Mouse (Mus musculus) kidney, embryonic 15.5 days (tissue): ENCODE results near the gene D1Pas1. TPM values are rescaled to one million over a fixed set of nuclear protein-coding genes. Genes with fewer than 3 reads are reported as not detected.

Experiments used
- ATAC-seq: fragments of 200-750 bp; cut with Nextera tagmentation; replicated peaks from 2 replicates; pipeline ENCODE4 v1.8.0; 2017; ENCODE audit warnings: moderate TSS enrichment; ENCODE audit not compliant: low FRiP score
- H3K27ac ChIP-seq: fragments of 300-500 bp; sonication (generic); 2 replicates; pipeline ENCODE4 v1.5.1; 2015; ENCODE audit warnings: mild to moderate bottlenecking, inconsistent platforms
- H3K27me3 ChIP-seq: fragments of 300-500 bp; sonication (generic); 2 replicates; pipeline ENCODE4 v1.6.1; 2015; ENCODE audit warnings: inconsistent platforms
- H3K36me3 ChIP-seq: fragments of 300-500 bp; sonication (generic); 2 replicates; pipeline ENCODE4 v1.6.1; 2015; ENCODE audit warnings: inconsistent platforms
- H3K4me1 ChIP-seq: fragments of 300-500 bp; sonication (generic); 2 replicates; pipeline ENCODE4 v1.6.1; 2015; ENCODE audit warnings: inconsistent platforms
- H3K4me2 ChIP-seq: fragments of 300-500 bp; sonication (generic); 2 replicates; pipeline ENCODE4 v1.6.1; 2015; ENCODE audit warnings: moderate library complexity, mild to moderate bottlenecking, inconsistent platforms
- H3K4me3 ChIP-seq: fragments of 300-500 bp; sonication (generic); replicated peaks from 2 replicates; pipeline ENCODE4 v1.5.1; 2015; ENCODE audit warnings: mild to moderate bottlenecking, inconsistent platforms
- H3K9ac ChIP-seq: fragments of 300-500 bp; sonication (generic); 2 replicates; pipeline ENCODE4 v1.6.1; 2015; ENCODE audit warnings: mild to moderate bottlenecking, inconsistent platforms
- H3K9me3 ChIP-seq: fragments of 300-500 bp; sonication (generic); replicated peaks from 2 replicates; pipeline ENCODE4 v1.6.1; 2016; ENCODE audit warnings: inconsistent platforms
- WGBS: fragments of 180-500 bp; shearing (Covaris S2); methylation state at CpG from one replicate; pipeline ENCODE4 v1.1.7; 2015; ENCODE audit warnings: mixed read lengths; 5-methylcytosine and 5-hydroxymethylcytosine counted together
- polyA plus RNA-seq: library from polyadenylated mRNA; unstranded; fragments of >200 nt; fragmentation: Nextera tagmentation; extraction: Ambion mirVana; gene quantifications from 2 replicates; pipeline ENCODE4 v1.2.1, GENCODE M21; 2015

Gene D1Pas1
- polyA plus RNA-seq, 1 experiment from 2014 or later: 0.10 TPM

- 86% methylated on average over 4 of the region's 4 CpGs for WGBS
- ATAC-seq: no peak
- no peaks in the 10 kb centered on the region for H3K9me3 ChIP-seq
- no peak overlapping the region for H3K4me2 ChIP-seq
- H3K4me3 ChIP-seq: no peak overlapping the region
- H3K4me1 ChIP-seq: no peaks in the 10 kb centered on the region
- H3K27me3 ChIP-seq: no peaks in the 10 kb centered on the region
- H3K36me3 ChIP-seq: no peaks in the 10 kb centered on the region
- H3K27ac ChIP-seq: no peak overlapping the region
- H3K9ac ChIP-seq: no peak overlapping the region
These were observed 12.6 kb upstream of the D1Pas1 start for GRCm38 (mm10) chr1:186954591-186954990.

- no peak for ATAC-seq
- no peak overlapping the region for H3K4me3 ChIP-seq
- H3K27ac ChIP-seq: no peak overlapping the region
- WGBS: 55% methylated on average over 4 of the region's 4 CpGs
- no peaks in the 10 kb centered on the region for H3K36me3 ChIP-seq
- no peaks in the 10 kb centered on the region for H3K9me3 ChIP-seq
- no peak overlapping the region for H3K4me2 ChIP-seq
- H3K27me3 ChIP-seq: no peaks in the 10 kb centered on the region
- no peak overlapping the region for H3K9ac ChIP-seq
- H3K4me1 ChIP-seq: no peaks in the 10 kb centered on the region
These were observed 7.8 kb upstream of the D1Pas1 start for GRCm38 (mm10) chr1:186959380-186959779.

- Histone ChIP-seq H3K9me3 (peaks cover 16% of the 10 kb centered on the region), H3K27ac (no peak overlapping the region), H3K9ac (no peak overlapping the region), H3K36me3 (no peaks in the 10 kb centered on the region), H3K4me1 (no peaks in the 10 kb centered on the region), H3K27me3 (no peaks in the 10 kb centered on the region), H3K4me3 (no peak overlapping the region), H3K4me2 (no peak overlapping the region)
- no peak for ATAC-seq
- 39% methylated on average over 4 of the region's 4 CpGs for WGBS
These were observed 2.9 kb upstream of the D1Pas1 start for GRCm38 (mm10) chr1:186964143-186964875.

GRCm38 (mm10) chr1:186967926-186968325 is 710 bp downstream of the D1Pas1 start:
- no peaks in the 10 kb centered on the region for H3K27me3 ChIP-seq
- no peak overlapping the region for H3K4me3 ChIP-seq
- H3K4me1 ChIP-seq: no peaks in the 10 kb centered on the region
- no peak for ATAC-seq
- H3K4me2 ChIP-seq: no peak overlapping the region
- H3K9ac ChIP-seq: no peak overlapping the region
- H3K9me3 ChIP-seq: peaks cover 16% of the 10 kb centered on the region
- no peak overlapping the region for H3K27ac ChIP-seq
- H3K36me3 ChIP-seq: no peaks in the 10 kb centered on the region
- WGBS: 90% methylated on average over 34 of the region's 34 CpGs

- Histone ChIP-seq H3K9me3 (no peaks in the 10 kb centered on the region), H3K27me3 (no peaks in the 10 kb centered on the region), H3K4me1 (no peaks in the 10 kb centered on the region), H3K4me2 (no peak overlapping the region), H3K9ac (no peak overlapping the region), H3K27ac (no peak overlapping the region), H3K4me3 (no peak overlapping the region), H3K36me3 (no peaks in the 10 kb centered on the region)
- ATAC-seq: no peak
- 63% methylated on average over 4 of the region's 4 CpGs for WGBS
These were observed 9.8 kb downstream of the D1Pas1 start for GRCm38 (mm10) chr1:186976937-186977540.

GRCm38 (mm10) chr1:186977801-186978200 is 10.6 kb downstream of the D1Pas1 start:
- no peaks in the 10 kb centered on the region for H3K9me3 ChIP-seq
- H3K9ac ChIP-seq: no peak overlapping the region
- H3K27ac ChIP-seq: no peak overlapping the region
- no peak for ATAC-seq
- no peak overlapping the region for H3K4me3 ChIP-seq
- H3K27me3 ChIP-seq: no peaks in the 10 kb centered on the region
- 90% methylated on average over 2 of the region's 2 CpGs for WGBS
- no peaks in the 10 kb centered on the region for H3K4me1 ChIP-seq
- H3K4me2 ChIP-seq: no peak overlapping the region
- H3K36me3 ChIP-seq: no peaks in the 10 kb centered on the region

GRCm38 (mm10) chr1:186979465-186979864 is 12.2 kb downstream of the D1Pas1 start:
- Histone ChIP-seq H3K36me3 (no peaks in the 10 kb centered on the region), H3K27ac (no peak overlapping the region), H3K4me1 (no peaks in the 10 kb centered on the region), H3K4me2 (no peak overlapping the region), H3K4me3 (no peak overlapping the region), H3K27me3 (no peaks in the 10 kb centered on the region), H3K9me3 (no peaks in the 10 kb centered on the region), H3K9ac (no peak overlapping the region)
- WGBS: 79% methylated on average over 8 of the region's 8 CpGs
- no peak for ATAC-seq

GRCm38 (mm10) chr1:186980503-186980902 is 13.3 kb downstream of the D1Pas1 start:
- 56% methylated on average over 9 of the region's 9 CpGs for WGBS
- ATAC-seq: no peak

GRCm38 (mm10) chr1:186985131-186985530 is 17.9 kb downstream of the D1Pas1 start:
- 91% methylated on average over 11 of the region's 11 CpGs for WGBS

More at GRCm38 (mm10) chr1:186980503-186980902, 13.3 kb downstream of the D1Pas1 start:
- Histone ChIP-seq H3K27me3 (no peaks in the 10 kb centered on the region), H3K9ac (no peak overlapping the region), H3K4me1 (no peaks in the 10 kb centered on the region), H3K27ac (no peak overlapping the region), H3K4me3 (no peak overlapping the region), H3K36me3 (no peaks in the 10 kb centered on the region), H3K4me2 (no peak overlapping the region), H3K9me3 (no peaks in the 10 kb centered on the region)

GRCm38 (mm10) chr1:186986086-186986485 is 18.9 kb downstream of the D1Pas1 start:
- no peak overlapping the region for H3K4me2 ChIP-seq
- no peaks in the 10 kb centered on the region for H3K9me3 ChIP-seq
- no peaks in the 10 kb centered on the region for H3K4me1 ChIP-seq
- ATAC-seq: no peak
- no peaks in the 10 kb centered on the region for H3K36me3 ChIP-seq
- H3K4me3 ChIP-seq: no peak overlapping the region
- H3K27ac ChIP-seq: no peak overlapping the region
- no peaks in the 10 kb centered on the region for H3K27me3 ChIP-seq
- 82% methylated on average over 9 of the region's 9 CpGs for WGBS
- H3K9ac ChIP-seq: no peak overlapping the region

More at GRCm38 (mm10) chr1:186985131-186985530, 17.9 kb downstream of the D1Pas1 start:
- H3K27me3 ChIP-seq: no peaks in the 10 kb centered on the region
- no peak overlapping the region for H3K9ac ChIP-seq
- no peaks in the 10 kb centered on the region for H3K4me1 ChIP-seq
- H3K4me2 ChIP-seq: no peak overlapping the region
- ATAC-seq: no peak
- no peaks in the 10 kb centered on the region for H3K36me3 ChIP-seq
- no peaks in the 10 kb centered on the region for H3K9me3 ChIP-seq
- H3K4me3 ChIP-seq: no peak overlapping the region
- H3K27ac ChIP-seq: no peak overlapping the region

GRCm38 (mm10) chr1:186986506-186986905 is 19.3 kb downstream of the D1Pas1 start:
- no peaks in the 10 kb centered on the region for H3K4me1 ChIP-seq
- H3K4me2 ChIP-seq: no peak overlapping the region
- H3K9ac ChIP-seq: no peak overlapping the region
- H3K27me3 ChIP-seq: no peaks in the 10 kb centered on the region
- H3K27ac ChIP-seq: no peak overlapping the region
- H3K4me3 ChIP-seq: no peak overlapping the region
- no peak for ATAC-seq
- H3K9me3 ChIP-seq: no peaks in the 10 kb centered on the region
- no peaks in the 10 kb centered on the region for H3K36me3 ChIP-seq
- WGBS: 91% methylated on average over 8 of the region's 8 CpGs

- 65% methylated on average over 9 of the region's 9 CpGs for WGBS
These were observed 21.1 kb downstream of the D1Pas1 start for GRCm38 (mm10) chr1:186988281-186988682.

More at GRCm38 (mm10) chr1:186988281-186988682, 21.1 kb downstream of the D1Pas1 start:
- H3K4me3 ChIP-seq: no peak overlapping the region
- H3K27me3 ChIP-seq: no peaks in the 10 kb centered on the region
- H3K27ac ChIP-seq: no peak overlapping the region
- no peak for ATAC-seq
- no peaks in the 10 kb centered on the region for H3K4me1 ChIP-seq
- no peaks in the 10 kb centered on the region for H3K9me3 ChIP-seq
- no peak overlapping the region for H3K9ac ChIP-seq
- H3K36me3 ChIP-seq: no peaks in the 10 kb centered on the region
- no peak overlapping the region for H3K4me2 ChIP-seq
